Mouse (Mus musculus): Measurements from ENCODE around the gene Ptma. TPM values are rescaled to one million over a fixed set of nuclear protein-coding genes. Genes with fewer than 3 reads are reported as not detected.

The Ptma gene
- polyA plus RNA-seq, 1 experiment from 2014 or later, result 1,987 TPM

DNA sequence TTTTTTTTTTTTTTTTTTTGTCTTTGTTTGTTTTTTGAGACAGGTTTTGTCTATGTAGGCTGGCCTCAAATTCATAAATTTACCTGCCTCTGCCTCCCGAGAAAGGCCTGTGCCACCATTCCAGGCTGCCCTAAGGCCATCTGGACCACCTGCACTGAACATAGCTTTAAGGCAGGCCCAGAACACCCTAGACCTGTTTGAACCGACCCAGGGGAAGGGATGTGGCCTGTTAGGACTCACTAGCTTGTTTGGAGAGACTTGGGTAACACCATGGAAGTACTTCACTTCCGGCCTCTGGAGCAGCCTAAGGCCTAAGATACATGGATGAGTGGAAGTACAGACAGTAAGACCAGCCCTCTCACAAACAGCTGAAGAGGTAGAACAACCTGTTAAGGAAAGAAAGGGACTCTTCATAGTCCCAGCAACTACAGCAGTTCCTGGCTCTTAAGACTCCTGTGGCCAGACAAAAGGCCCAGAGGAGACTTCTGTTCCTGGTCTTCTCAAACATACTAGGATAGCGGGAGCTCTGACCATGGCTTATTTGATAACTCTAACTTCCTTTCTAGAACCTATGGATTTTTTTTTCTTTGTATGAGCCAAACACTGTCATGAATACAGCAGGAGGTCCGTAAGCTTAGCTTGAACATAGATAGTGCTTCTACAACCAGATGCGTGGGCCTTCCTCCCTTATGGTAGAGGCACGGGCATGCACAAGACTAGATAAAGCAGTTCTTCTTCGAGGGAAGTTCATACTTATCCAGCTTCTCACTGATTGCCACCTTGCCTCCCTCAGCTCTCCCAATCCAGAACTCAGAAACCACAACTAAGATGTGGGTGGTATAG lies 2.5 kb upstream of the Ptma start:
- peak overlapping the region; percentile 76 for H3K4me2 ChIP-seq (ENCODE audit: low read length)
- peak overlapping the region; percentile 78 for H3K9ac ChIP-seq (replicated peaks; ENCODE audit: low read depth, low read length)
- no peaks in the 10 kb centered on the region for H3K36me3 ChIP-seq (ENCODE audit: control insufficient read depth, insufficient read depth)
- no peak for ATAC-seq
- H3K4me3 ChIP-seq (replicated peaks; ENCODE audit: low read length), result no peak overlapping the region
- H3K27ac ChIP-seq (ENCODE audit: low read length), result peak overlapping the region; percentile 100
- WGBS, result 92% methylated on average over 8 of the region's 8 CpGs
- no peaks in the 10 kb centered on the region for H3K9me3 ChIP-seq (ENCODE audit: control insufficient read depth, low read length)
- H3K27me3 ChIP-seq (replicated peaks; ENCODE audit: control insufficient read depth, insufficient read depth, low read length), result no peaks in the 10 kb centered on the region
- H3K4me1 ChIP-seq (replicated peaks; ENCODE audit: control insufficient read depth, insufficient read depth, low read length), result peaks cover 12% of the 10 kb centered on the region

DNA sequence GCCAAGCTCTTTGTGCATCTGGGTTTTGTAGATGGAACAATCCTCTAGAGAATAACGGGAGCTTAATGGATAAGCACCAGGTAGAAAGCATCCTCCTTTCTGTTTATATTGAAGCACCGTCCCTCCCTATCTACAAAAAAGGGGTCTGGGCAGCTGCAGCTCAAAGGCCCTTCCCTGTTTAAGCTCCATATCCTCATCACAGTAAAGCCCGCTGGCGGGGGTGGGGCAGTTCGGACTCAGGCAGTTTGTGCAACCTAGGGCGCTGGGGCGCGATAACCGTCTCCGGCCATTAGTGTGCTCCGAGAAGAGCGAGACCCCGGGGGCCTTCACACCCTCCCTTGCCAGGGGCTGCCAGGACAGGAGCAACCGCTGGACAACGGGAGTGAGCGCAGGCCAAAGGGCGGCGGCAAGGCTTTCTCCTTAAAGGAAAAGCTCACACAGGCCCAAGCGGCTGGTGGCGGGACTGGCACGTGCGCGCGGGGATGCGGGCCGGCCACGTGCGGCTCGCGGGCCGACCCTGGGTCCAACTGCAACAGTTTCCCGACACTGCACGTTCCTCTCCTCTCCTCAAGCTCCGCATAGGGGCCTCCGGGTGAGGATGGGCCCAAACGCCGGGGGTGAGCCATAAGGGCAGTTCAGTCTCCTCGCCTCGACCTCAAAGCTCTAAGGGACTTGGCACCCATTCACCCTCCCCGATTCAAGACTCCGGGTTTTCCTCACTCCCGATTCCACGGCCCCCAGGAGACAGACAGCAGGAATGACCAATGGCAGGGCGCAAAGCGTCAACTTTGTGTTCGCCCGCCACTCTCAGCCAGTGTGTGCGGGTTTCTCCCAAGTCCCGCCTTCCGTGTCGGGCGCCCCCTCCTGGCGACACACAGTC lies 1.7 kb upstream of the Ptma start:
- Histone ChIP-seq H3K27me3 (replicated peaks; ENCODE audit: control insufficient read depth, insufficient read depth, low read length) (no peaks in the 10 kb centered on the region), H3K9me3 (ENCODE audit: control insufficient read depth, low read length) (no peaks in the 10 kb centered on the region), H3K27ac (ENCODE audit: low read length) (peak overlapping the region; percentile 100), H3K4me1 (replicated peaks; ENCODE audit: control insufficient read depth, insufficient read depth, low read length) (peaks cover 20% of the 10 kb centered on the region), H3K4me3 (replicated peaks; ENCODE audit: low read length) (peak overlapping the region; percentile 98), H3K36me3 (ENCODE audit: control insufficient read depth, insufficient read depth) (no peaks in the 10 kb centered on the region), H3K4me2 (ENCODE audit: low read length) (peak overlapping the region; percentile 96), H3K9ac (replicated peaks; ENCODE audit: low read depth, low read length) (peak overlapping the region; percentile 99)
- ATAC-seq, result peak; percentile 73
- whole genome bisulfite sequencing, result 1% methylated on average over 52 of the region's 53 CpGs

DNA sequence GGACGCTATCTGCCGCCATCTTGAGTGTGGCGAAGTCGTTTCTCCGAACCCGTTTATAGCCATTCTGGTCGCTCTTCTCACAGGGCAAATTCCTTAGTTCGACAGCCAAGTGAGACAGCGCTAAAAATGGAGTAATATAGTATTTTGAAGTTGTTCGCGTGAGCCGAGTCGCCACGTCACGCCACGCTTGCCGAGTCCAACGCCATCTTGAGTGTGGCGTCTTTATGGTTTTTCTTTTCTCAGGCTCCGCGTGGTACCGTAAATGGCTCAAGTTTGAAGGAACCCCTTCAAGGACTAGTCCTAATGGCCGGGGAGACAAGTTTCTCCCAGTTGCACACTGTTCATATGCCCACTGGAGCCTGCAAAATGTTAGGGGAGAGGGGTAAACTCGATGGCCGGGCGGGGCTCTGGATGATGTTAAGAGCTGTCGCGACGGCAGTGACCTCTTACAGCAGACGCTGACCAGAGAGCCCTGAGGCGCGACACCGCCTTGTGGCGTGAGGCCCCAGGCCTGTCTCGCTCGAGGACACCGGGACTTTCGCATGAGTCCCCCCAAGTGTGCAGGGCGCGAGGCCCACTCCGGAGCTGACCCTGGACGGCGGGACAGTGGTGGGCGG lies 919 bp upstream of the Ptma start:
- no peaks in the 10 kb centered on the region for H3K9me3 ChIP-seq (ENCODE audit: control insufficient read depth, low read length)
- WGBS, result under 1% methylated on average over 44 of the region's 44 CpGs
- H3K4me3 ChIP-seq (replicated peaks; ENCODE audit: low read length), result peak overlapping the region; percentile 98
- peak overlapping the region; percentile 96 for H3K4me2 ChIP-seq (ENCODE audit: low read length)
- peak overlapping the region; percentile 99 for H3K9ac ChIP-seq (replicated peaks; ENCODE audit: low read depth, low read length)
- H3K4me1 ChIP-seq (replicated peaks; ENCODE audit: control insufficient read depth, insufficient read depth, low read length), result peaks cover 22% of the 10 kb centered on the region
- peak overlapping the region; percentile 100 for H3K27ac ChIP-seq (ENCODE audit: low read length)
- no peaks in the 10 kb centered on the region for H3K27me3 ChIP-seq (replicated peaks; ENCODE audit: control insufficient read depth, insufficient read depth, low read length)
- ATAC-seq, result peak; percentile 12
- H3K36me3 ChIP-seq (ENCODE audit: control insufficient read depth, insufficient read depth), result 0 out of 2 replicates have a peak, but pooled peaks cover 1% of the 10 kb centered on the region

DNA sequence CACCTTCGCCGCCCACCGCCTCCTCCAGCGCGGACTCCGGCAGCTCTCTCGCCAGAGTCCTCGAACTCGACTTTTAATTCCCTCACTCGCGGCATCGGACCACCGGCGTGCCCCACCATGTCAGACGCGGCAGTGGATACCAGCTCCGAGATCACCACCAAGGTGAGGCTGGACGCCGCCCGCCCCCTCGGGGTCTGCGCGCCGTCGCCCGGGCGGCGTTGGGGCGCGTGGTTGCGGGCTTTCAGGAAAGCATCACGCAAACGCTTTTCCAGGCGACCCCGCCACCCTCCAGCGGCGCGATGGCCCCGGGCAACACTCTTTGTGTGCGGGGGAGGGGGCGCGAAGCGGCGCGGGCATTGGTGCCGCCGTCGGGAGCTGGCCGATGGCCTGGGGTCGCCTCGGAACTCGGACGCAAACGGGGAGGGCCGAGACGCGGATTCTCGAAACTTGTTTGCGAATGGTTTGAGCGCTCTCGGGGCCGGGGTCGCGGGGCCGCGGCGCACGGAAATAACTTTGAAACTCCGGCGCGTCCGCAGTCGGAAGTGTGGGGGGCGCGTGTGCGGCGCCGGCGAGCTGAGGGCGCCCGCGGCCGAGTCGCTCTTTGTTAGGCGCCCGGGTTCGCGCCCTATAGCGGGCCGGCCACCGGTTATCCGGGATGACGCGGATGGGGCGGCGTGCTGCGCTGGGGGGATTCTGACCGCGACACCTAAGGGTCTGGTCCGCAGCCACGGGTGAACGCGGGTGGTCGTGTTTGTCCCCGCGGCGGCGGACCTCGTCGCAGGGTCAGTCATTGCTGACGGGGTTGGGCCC lies 468 bp downstream of the Ptma start:
- Histone ChIP-seq H3K27me3 (replicated peaks; ENCODE audit: control insufficient read depth, insufficient read depth, low read length) (no peaks in the 10 kb centered on the region), H3K4me3 (replicated peaks; ENCODE audit: low read length) (peak overlapping the region; percentile 98), H3K9ac (replicated peaks; ENCODE audit: low read depth, low read length) (peak overlapping the region; percentile 99), H3K4me2 (ENCODE audit: low read length) (peak overlapping the region; percentile 89; the same call in 1 of the 2 replicates), H3K27ac (ENCODE audit: low read length) (peak overlapping the region; percentile 94), H3K36me3 (ENCODE audit: control insufficient read depth, insufficient read depth) (peaks cover 8% of the 10 kb centered on the region), H3K4me1 (replicated peaks; ENCODE audit: control insufficient read depth, insufficient read depth, low read length) (peaks cover 36% of the 10 kb centered on the region), H3K9me3 (ENCODE audit: control insufficient read depth, low read length) (no peaks in the 10 kb centered on the region)
- WGBS, result under 1% methylated on average over 106 of the region's 111 CpGs
- peak; percentile 2; the same call in 1 of the 2 replicates for ATAC-seq

DNA sequence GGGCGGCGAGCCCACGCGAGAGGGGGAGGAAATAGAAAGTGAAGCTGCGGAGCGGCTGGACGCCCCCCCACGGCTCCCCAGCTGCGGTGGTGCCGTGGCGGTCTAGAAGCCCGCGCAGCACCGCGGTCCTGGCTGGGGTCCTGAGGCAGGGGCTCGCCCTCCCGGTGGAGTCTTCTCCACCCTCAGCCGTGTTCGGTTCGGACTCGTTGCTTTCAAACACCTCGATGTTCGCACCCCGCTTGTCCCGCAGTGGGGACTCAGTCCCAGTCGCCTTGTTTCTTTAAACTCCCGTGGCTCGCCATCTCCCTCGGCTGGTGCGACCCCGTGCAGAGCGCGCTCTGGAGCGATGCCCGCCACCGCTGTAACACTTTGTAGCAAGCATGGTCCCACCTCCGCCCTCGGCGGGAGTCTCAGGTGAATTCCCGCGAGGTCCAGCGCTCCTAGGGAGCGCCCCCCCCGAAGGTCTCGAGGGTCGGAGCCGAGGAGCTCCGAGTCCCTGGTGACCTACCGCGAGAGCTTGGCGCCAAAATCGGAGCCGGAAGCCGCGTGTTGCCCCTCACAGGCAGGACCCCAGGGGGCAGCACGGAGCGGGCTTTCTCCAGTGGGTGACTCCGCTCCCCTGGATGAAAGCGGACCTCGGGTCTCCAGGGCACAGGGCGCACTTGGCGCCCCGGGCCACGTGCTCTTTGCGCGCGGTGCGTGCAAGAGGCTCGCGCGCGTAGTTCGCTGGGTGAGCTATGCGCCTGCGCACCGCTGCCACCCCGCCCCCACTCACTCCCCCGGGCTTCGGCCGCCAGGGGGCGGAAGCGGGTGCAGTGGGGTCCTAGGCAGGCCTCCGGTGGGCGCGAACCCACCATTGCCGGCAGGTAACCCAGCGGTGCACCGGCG lies 1.3 kb downstream of the Ptma start:
- Histone ChIP-seq H3K4me3 (replicated peaks; ENCODE audit: low read length) (peak overlapping the region; percentile 98), H3K27me3 (replicated peaks; ENCODE audit: control insufficient read depth, insufficient read depth, low read length) (no peaks in the 10 kb centered on the region), H3K4me1 (replicated peaks; ENCODE audit: control insufficient read depth, insufficient read depth, low read length) (peaks cover 41% of the 10 kb centered on the region), H3K9ac (replicated peaks; ENCODE audit: low read depth, low read length) (peak overlapping the region; percentile 99), H3K9me3 (ENCODE audit: control insufficient read depth, low read length) (no peaks in the 10 kb centered on the region), H3K27ac (ENCODE audit: low read length) (peak overlapping the region; percentile 94), H3K4me2 (ENCODE audit: low read length) (peak overlapping the region; percentile 89), H3K36me3 (ENCODE audit: control insufficient read depth, insufficient read depth) (peaks cover 8% of the 10 kb centered on the region)
- WGBS, result under 1% methylated on average over 89 of the region's 89 CpGs
- peak; percentile 4; the same call in 1 of the 2 replicates for ATAC-seq

DNA sequence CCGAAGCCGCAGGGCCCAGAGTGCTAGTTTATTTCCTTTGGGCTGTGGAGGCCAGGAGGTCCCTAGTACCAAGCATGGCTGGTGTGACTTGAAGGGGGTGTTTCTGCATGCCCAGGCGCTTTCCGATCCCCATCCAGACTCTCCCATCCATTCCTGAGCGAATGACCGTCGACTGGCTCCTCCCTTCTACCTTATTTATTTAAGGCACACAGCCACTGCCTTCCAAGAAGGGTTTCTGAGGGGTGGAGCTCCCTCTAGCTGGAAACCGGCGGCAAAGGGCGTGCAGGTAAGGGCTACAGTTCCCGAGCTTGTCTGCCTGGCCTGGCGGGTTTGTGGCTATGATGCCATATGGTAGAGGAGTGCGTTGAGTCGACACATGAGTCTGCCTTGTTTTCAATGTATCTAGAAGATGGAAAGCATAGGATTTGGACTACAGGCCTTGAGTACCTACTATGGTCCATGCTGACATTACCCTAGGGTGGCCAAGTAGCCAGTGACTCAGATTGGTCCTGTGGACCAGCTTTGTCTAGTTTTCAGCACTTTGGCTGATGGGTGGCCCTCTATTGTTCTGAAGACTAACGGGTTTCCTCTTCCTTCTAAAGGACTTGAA lies 2.1 kb downstream of the Ptma start:
- H3K4me3 ChIP-seq (replicated peaks; ENCODE audit: low read length), result peak overlapping the region; percentile 98
- H3K27me3 ChIP-seq (replicated peaks; ENCODE audit: control insufficient read depth, insufficient read depth, low read length), result no peaks in the 10 kb centered on the region
- H3K9ac ChIP-seq (replicated peaks; ENCODE audit: low read depth, low read length), result peak overlapping the region; percentile 99
- no peak for ATAC-seq
- WGBS, result 0% methylated on average over 15 of the region's 15 CpGs
- H3K9me3 ChIP-seq (ENCODE audit: control insufficient read depth, low read length), result no peaks in the 10 kb centered on the region
- H3K36me3 ChIP-seq (ENCODE audit: control insufficient read depth, insufficient read depth), result peaks cover 12% of the 10 kb centered on the region
- peak overlapping the region; percentile 94 for H3K27ac ChIP-seq (ENCODE audit: low read length)
- peaks cover 46% of the 10 kb centered on the region for H3K4me1 ChIP-seq (replicated peaks; ENCODE audit: control insufficient read depth, insufficient read depth, low read length)
- H3K4me2 ChIP-seq (ENCODE audit: low read length), result peak overlapping the region; percentile 89

DNA sequence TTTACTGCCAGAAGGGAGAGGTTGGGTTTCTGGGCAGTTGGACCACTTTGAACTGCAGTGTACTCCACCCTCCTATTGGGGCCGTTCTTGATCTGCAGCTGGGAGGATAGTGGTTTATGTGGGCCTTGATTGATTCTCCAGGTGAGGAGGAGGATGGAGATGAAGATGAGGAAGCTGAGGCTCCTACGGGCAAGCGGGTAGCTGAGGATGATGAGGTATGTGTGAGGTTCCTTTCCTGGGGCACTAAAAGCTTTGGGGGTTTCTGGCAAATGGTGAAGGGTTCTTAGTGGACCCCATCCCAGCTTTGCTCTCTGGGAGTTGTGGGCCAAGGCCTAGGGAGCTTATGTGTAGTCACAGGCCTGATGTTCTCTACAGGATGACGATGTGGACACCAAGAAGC lies 3.1 kb downstream of the Ptma start:
- Histone ChIP-seq H3K4me1 (replicated peaks; ENCODE audit: control insufficient read depth, insufficient read depth, low read length) (peaks cover 42% of the 10 kb centered on the region), H3K4me3 (replicated peaks; ENCODE audit: low read length) (peak overlapping the region; percentile 98), H3K9ac (replicated peaks; ENCODE audit: low read depth, low read length) (peak overlapping the region; percentile 99), H3K27me3 (replicated peaks; ENCODE audit: control insufficient read depth, insufficient read depth, low read length) (no peaks in the 10 kb centered on the region), H3K9me3 (ENCODE audit: control insufficient read depth, low read length) (no peaks in the 10 kb centered on the region), H3K36me3 (ENCODE audit: control insufficient read depth, insufficient read depth) (peaks cover 13% of the 10 kb centered on the region), H3K27ac (ENCODE audit: low read length) (no peak overlapping the region), H3K4me2 (ENCODE audit: low read length) (peak overlapping the region; percentile 89)
- WGBS, result 28% methylated on average over 4 of the region's 4 CpGs
- no peak for ATAC-seq
